Mouse (Mus musculus): ENCODE results near the gene Uap1l1. TPM values are rescaled to one million over a fixed set of nuclear protein-coding genes. Genes with fewer than 3 reads are reported as not detected.
A peak's percentile ranks its signal among the peaks of the same experiment; 100 is the strongest.

Uap1l1 gene
- polyA plus RNA-seq, 1 experiment, result 6.1 TPM

DNA sequence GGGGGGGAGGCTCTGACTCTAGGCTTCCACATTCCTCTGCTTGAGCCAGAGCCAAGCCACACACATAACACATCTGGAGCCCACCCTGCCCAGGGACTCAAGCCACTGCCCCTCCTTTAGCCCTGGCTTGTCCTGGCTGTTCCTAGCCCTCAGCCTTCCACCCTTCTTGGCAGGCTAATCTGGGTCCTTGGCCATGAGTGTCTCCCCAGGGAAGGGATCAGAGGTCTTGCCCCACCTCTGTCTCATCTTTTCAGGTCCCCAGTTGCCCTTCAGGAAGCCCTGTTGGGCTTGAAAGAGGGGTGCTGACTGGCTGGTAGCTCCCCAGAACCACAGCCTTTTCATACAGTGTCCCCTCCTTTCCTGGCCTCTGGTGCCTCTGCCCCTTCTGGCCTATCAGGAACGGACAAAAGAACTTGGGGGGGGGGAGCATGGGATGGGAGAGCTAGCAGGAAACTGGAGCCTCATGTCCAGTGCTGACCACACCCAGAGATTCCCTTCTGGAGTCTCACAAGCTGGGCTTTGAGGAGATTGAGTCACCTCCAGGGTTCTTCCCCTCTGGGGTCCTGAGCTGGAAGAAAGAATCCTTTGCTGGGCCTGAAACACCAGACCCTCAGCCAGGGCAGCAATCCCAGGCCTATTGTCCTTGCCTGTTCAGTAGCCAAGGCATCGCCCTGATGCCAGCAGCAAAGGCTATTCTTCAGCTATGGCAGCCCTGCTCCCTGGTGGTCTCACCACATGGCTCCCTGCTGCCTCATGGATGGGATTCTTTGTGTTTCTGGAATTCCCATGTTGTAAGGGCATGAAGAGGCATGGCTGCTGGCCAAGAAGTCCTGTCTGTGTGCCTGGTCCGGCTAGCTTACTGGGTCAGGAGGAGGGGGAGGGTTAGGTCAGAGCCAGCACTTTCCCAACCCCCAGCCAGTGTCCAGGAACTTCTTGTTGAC lies 29.1 kb upstream of the Uap1l1 start:
- Histone ChIP-seq H3K4me1 (ENCODE audit: control insufficient read depth, insufficient read depth, insufficient read length, low read length) (peaks cover 4% of the 10 kb centered on the region; the same call in 1 of the 2 replicates), H3K27ac (replicated peaks; ENCODE audit: low read depth, low read length) (peak overlapping the region; percentile 32; the same call in 1 of the 2 replicates), H3K4me3 (ENCODE audit: insufficient read depth, low read depth, low read length) (no peak overlapping the region)

DNA sequence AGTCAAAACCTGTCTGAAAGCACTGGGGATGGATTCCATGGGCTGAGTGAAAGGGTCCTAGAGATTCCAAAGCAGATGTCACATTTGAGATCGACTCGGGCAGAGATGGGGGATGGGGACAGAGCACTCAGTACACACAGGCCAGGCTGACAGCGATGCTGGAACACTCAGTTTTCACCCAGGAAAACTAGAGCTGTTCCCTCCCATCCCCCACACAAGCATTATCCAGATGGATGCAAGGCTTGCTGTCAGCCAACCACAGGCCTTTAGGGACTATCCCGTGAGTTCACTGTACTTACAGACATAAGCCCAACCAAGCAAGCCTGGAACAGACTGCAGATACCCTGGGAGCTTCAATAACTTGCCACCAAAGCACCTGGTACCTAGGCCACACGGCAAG lies 25.8 kb upstream of the Uap1l1 start:
- H3K4me1 ChIP-seq (ENCODE audit: control insufficient read depth, insufficient read depth, insufficient read length, low read length), result peaks cover under 1% of the 10 kb centered on the region; the same call in 1 of the 2 replicates
- H3K4me3 ChIP-seq (ENCODE audit: insufficient read depth, low read depth, low read length), result no peak overlapping the region

DNA sequence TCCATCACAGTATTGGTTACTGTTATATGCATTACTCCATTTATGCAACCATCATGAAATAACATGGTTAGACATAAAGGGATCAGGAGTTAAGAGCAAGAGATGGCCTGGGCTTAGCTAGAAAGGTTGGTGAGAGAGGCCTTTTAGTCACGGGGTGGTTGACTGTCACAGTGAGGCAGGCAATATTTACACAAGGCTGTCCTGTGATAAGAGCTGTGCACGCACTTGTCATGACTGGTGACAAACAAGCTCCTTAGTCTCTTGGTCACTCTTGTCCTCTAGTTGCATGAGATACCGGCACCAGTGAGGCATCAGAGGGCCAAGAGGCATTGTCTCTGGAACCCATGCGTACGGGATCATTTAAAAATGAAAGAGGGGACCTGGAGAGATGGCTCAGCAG lies 19.0 kb upstream of the Uap1l1 start:
- H3K4me1 ChIP-seq (ENCODE audit: control insufficient read depth, insufficient read depth, insufficient read length, low read length), result no peaks in the 10 kb centered on the region
- H3K4me3 ChIP-seq (ENCODE audit: insufficient read depth, low read depth, low read length), result no peak overlapping the region
- no peak overlapping the region for H3K27ac ChIP-seq (replicated peaks; ENCODE audit: low read depth, low read length)

More for the DNA sequence above, 25.8 kb upstream of the Uap1l1 start:
- no peak overlapping the region for H3K27ac ChIP-seq (replicated peaks; ENCODE audit: low read depth, low read length)

DNA sequence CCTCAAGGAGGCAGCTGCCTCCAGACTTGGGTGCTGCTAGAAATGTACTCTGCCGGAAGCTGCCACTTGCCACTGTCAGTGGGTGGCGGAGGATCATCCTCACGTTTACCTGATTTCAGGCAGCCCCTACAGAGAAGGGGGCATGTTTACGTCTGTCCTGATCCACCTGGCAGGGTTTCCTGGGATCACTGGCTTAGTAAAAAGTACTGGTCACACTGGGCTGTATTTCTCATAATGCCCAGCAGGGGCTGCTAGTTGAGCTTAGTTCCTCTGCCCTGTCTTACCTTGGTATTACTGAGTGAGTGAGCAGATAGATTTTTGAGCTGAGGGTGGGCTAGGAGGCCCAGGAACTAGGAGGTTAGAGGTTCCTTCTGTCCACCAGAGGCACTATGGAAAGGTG lies 11.1 kb upstream of the Uap1l1 start:
- no peaks in the 10 kb centered on the region for H3K4me1 ChIP-seq (ENCODE audit: control insufficient read depth, insufficient read depth, insufficient read length, low read length)
- no peak overlapping the region for H3K4me3 ChIP-seq (ENCODE audit: insufficient read depth, low read depth, low read length)
- no peak overlapping the region for H3K27ac ChIP-seq (replicated peaks; ENCODE audit: low read depth, low read length)

DNA sequence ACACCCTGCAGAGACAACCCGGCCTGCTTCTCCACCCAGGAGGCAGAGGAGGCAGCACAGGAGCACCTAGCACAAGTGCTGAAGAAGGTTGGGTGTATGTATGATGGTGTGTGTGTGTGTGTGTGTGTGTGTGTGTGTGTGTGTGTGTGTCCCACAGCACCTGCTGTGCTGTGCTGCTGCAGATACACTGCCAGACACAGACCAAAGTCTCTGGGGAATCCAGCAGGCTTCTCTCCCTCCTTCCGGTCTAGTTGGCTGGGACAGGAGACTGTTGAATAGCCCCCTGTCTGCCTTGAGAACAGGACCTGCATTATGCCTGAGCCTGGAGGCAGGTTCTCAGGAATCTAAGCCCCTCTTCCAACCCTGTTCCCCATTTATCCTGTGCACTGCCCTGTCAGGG lies 7.9 kb upstream of the Uap1l1 start:
- H3K4me3 ChIP-seq (ENCODE audit: insufficient read depth, low read depth, low read length), result 0 out of 2 replicates have a peak overlapping the region, but pooled peaks have one; percentile 1
- no peak overlapping the region for H3K27ac ChIP-seq (replicated peaks; ENCODE audit: low read depth, low read length)
- H3K4me1 ChIP-seq (ENCODE audit: control insufficient read depth, insufficient read depth, insufficient read length, low read length), result no peaks in the 10 kb centered on the region

DNA sequence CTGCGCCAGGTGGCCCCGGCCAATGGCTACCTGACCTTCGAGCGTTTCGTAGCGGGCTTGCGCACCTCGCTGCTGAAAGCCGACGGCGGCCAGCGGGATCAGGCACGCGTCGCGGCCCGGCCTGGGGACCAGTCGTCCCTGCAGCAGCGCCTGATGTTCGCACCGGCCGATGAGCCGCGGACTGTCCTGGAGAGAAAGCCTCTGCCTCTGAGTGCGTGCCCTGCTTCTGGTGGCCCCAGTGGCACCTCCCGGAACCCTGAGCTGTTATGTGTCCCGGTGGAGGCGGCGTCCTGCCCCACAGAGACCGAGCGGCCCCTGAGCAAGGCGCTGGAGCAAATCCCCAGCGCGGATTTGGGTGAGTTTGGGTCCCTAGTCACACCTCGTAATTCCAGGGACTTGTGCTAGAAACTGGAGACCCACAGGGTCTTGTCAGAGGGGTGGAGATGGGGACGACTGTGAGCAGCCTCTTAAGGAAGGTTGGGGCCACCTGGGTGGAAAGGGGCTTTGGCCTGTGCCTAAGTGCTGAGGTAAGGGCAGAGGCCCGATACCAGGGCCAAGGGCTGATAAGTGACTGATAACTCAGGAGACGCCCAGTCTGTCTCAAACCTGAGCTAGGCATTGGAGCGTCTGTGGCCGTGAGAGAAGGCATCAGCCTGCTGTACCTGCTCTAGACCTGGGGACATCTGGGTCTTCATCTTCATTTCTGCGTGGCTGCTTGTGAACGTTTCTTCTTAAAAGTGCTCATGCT lies 7.3 kb upstream of the Uap1l1 start:
- H3K4me1 ChIP-seq (ENCODE audit: control insufficient read depth, insufficient read depth, insufficient read length, low read length), result no peaks in the 10 kb centered on the region
- peak overlapping the region; percentile 58 for H3K4me3 ChIP-seq (ENCODE audit: insufficient read depth, low read depth, low read length)
- no peak overlapping the region for H3K27ac ChIP-seq (replicated peaks; ENCODE audit: low read depth, low read length)

DNA sequence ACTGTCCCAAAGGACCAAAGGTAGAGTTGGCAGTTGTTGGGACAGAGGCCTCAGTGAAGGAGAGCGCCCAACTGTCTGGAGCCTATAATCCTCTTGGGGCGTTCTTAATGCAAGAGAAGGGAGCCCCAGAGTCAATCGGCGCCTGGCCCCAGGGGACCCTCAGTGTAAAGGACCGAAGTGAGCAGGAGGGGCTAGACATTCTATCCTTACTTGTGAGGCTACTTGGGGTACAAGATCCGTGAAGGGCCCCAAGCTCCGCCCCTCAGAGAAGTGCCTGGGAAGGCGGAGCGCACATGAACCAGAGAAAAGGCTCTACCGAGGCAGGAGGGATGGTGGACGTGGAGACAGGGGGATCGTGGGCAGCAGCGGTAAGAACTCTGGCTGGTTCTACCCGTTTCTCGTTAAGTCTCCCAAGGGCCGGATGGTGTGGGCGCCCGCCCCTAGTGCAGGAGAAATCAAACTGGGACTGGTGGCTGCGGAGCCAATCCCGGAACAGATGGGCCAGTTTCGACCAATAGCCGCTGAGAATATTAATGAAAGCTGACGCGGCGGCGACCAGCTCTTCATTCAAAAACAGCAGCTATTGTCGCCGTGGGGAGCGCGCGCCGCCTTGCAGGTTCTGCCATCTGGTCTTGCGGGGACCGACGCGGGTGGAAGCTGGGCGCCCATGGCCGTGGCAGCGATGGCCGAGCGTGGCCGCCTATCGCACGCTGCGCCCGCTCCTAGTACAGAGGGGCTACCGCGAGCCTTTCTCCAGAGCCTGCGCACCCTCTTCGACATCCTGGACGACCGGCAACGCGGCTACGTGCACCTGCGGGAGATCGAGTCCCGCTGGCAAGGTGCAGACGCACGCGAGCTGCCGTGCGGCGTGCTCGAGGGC lies 6.5 kb upstream of the Uap1l1 start, which contains the start of gene Sapcd2:
Sapcd2 (plus strand) TSS at position 558 of the 880 bp plus-strand sequence.
- Histone ChIP-seq H3K27ac (replicated peaks; ENCODE audit: low read depth, low read length) (no peak within 1 kb of the TSS), H3K4me1 (ENCODE audit: control insufficient read depth, insufficient read depth, insufficient read length, low read length) (no peaks in the 10 kb centered on the region), H3K4me3 (ENCODE audit: insufficient read depth, low read depth, low read length) (peak within 1 kb of the TSS; percentile 69)

DNA sequence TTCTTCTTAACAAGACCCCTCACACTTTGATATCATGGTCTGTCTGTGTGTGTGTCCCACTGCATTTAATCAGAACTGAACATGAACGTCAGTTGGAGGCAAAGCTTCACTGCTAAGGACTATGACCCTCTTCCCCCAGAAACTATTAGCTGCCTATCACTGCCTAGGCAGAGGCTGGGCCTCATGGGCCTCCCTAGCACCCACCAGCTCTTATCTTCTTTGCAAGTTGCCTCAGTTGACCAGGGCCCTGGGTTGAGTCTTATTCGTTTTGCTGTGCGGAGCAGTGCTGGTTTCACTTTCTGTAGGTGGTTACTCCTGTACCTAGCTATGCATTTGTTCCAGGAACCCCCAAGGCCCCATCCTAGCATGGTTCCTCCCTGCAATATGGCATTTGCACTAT lies 4.5 kb upstream of the Uap1l1 start:
- no peak overlapping the region for H3K27ac ChIP-seq (replicated peaks; ENCODE audit: low read depth, low read length)

DNA sequence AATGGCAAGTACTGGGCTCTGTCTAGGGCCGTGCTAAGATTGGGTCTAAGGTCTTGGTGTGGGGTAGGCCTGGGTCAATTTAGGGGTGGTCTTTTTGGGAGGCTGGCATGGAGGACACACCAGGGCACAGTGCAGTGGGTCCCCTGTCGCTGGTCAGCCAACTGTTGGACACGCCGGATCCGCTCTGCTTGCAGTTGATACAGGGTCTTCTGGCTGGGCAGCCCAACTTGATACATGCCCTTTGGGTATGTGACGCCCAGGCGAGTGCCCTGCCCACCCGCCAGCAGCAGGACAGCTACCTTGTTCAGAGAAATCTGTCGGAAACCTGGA lies 756 bp downstream of the Uap1l1 start:
- Histone ChIP-seq H3K4me1 (ENCODE audit: control insufficient read depth, insufficient read depth, insufficient read length, low read length) (peaks cover 3% of the 10 kb centered on the region; the same call in 1 of the 2 replicates), H3K27ac (replicated peaks; ENCODE audit: low read depth, low read length) (peak overlapping the region; percentile 5; the same call in 1 of the 2 replicates), H3K4me3 (ENCODE audit: insufficient read depth, low read depth, low read length) (peak overlapping the region; percentile 93)

More for the DNA sequence above, 4.5 kb upstream of the Uap1l1 start:
- Histone ChIP-seq H3K4me1 (ENCODE audit: control insufficient read depth, insufficient read depth, insufficient read length, low read length) (no peaks in the 10 kb centered on the region), H3K4me3 (ENCODE audit: insufficient read depth, low read depth, low read length) (no peak overlapping the region)

DNA sequence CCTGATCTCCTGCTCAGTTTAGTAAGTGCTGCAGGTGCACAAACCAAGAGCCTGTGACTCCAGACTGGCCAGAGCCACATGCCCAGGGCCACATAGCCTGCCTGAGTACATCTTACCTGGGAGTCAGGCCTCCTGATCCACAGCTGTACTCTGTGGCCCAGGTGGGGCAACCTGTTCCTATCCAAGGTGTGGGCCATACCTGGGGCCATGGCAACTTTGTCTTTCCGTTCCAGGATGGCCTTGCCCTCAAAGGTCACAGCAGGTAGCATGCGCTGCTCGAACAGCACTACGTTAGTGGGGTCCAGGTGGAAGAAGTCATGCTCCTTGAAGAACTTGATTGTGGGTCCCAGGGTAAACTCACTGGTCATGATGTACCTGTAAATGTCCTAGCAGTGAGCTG lies 1.2 kb downstream of the Uap1l1 start:
- no peak overlapping the region for H3K27ac ChIP-seq (replicated peaks; ENCODE audit: low read depth, low read length)
- peaks cover 3% of the 10 kb centered on the region; the same call in 1 of the 2 replicates for H3K4me1 ChIP-seq (ENCODE audit: control insufficient read depth, insufficient read depth, insufficient read length, low read length)
- peak overlapping the region; percentile 93 for H3K4me3 ChIP-seq (ENCODE audit: insufficient read depth, low read depth, low read length)

DNA sequence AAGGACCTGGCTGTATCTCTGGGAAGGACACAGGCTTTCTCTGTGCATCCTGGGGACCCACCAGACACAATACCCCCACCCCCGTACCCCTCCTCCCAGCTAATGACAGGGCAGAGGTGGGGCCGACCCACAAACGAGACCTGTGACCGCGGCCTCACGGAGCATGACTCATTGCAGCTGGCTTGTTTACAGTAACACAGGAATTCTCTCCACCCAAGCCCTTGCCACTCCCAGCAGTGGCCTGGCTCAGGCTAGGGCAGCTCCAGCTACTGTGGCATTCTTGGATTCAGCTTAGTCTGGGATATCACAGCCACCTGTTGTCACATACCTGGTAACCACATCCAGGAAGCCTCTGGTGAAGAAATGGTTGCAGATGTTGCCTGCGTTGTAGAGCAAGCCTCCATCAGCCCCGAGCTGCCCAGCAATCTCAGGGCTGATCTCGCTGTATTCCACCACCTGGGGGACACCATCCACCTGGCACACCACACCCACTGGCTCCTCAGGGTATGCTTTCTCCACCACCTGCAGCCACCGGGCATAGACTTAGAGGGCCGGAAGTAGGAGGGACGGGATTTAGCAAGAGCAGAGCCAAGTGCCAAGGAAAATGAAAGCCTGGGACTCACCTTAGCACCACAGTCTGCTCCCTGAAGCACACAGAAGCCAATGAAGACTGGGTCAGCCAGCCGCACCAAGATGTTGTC lies 1.9 kb downstream of the Uap1l1 start:
- 0 out of 2 replicates have a peak overlapping the region, but pooled peaks have one; percentile 93 for H3K4me3 ChIP-seq (ENCODE audit: insufficient read depth, low read depth, low read length)
- peaks cover 3% of the 10 kb centered on the region; the same call in 1 of the 2 replicates for H3K4me1 ChIP-seq (ENCODE audit: control insufficient read depth, insufficient read depth, insufficient read length, low read length)
- no peak overlapping the region for H3K27ac ChIP-seq (replicated peaks; ENCODE audit: low read depth, low read length)

DNA sequence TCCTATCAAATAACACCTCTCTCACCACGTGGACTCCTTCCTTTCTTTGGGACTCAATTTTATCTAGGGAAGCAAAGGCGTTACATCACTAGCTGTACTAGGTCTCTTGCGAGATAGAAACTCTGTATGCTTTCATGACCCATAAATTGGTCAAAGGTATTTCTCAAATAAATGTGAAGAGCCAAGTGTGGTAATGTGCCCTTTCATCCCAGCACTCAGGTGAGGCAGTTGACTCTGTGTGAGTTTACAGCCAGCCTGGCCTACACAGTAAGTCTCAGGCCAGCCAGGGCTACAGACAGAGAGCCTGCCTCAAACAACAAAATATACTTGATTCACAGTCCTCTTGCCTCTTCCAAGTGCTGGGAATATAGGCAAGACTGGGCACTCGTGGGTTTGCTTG lies 5.6 kb downstream of the Uap1l1 start:
- Histone ChIP-seq H3K27ac (replicated peaks; ENCODE audit: low read depth, low read length) (no peak overlapping the region), H3K4me1 (ENCODE audit: control insufficient read depth, insufficient read depth, insufficient read length, low read length) (peaks cover 10% of the 10 kb centered on the region)

DNA sequence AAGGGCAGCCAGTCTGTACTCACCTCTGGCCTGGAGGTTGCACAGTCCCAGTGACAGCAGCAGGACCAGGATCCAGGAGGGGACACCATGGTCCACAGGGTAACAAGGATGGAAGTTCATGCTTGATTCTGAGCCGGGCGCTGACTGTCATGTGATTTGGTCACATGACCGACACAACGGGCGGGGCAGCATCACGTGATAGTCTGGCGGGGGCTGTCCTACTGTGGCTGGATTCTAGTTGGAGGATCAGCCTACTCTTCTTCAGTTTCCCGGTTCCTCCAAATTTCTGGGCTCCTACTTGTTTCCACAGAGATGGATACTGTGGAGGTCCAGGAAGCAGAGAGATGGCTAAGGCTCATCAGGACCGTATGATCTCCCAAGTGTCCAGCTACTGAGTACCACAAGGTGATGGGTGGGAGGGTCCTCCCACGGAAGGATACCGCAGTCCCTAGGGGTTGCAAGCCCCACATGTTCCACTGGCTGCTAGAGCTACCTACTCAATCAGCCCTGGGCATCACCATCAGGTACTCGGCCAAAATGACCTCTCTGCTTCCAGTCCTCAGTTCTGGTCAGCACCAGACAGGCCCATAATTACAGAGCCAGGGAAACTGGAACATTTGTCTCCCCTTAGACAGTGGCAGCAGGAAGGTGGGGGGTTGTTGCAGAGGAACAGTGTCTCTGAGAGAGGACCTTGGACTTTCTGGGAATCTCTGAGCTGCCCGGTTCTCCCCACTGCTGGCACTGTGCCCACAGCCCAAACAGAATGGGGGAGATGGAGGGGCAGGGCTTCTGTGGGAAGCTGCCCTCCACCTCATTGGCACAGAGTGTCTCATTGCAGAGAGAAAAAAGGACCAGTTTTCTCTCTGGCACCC lies 9.0 kb downstream of the Uap1l1 start, which contains the start of gene Dpp7:
Dpp7 (minus strand) TSS at position 152 of the 872 bp plus-strand sequence.
- peak within 1 kb of the TSS; percentile 58 for H3K4me3 ChIP-seq (ENCODE audit: insufficient read depth, low read depth, low read length)
- peaks cover 7% of the 10 kb centered on the region for H3K4me1 ChIP-seq (ENCODE audit: control insufficient read depth, insufficient read depth, insufficient read length, low read length)
- H3K27ac ChIP-seq (replicated peaks; ENCODE audit: low read depth, low read length), result no peak within 1 kb of the TSS

More for the DNA sequence above, 5.6 kb downstream of the Uap1l1 start:
- H3K4me3 ChIP-seq (ENCODE audit: insufficient read depth, low read depth, low read length), result no peak overlapping the region

All from brown adipose tissue, adult 24 weeks (tissue).